Mouse (Mus musculus): ENCODE data around the gene Rims4. TPM values are rescaled to one million over a fixed set of nuclear protein-coding genes. Genes with fewer than 3 reads are reported as not detected.

Rims4 gene
- total and polyA plus RNA-seq, 2 experiments from 2014 or later: 16.3 to 59.1 TPM

DNA sequence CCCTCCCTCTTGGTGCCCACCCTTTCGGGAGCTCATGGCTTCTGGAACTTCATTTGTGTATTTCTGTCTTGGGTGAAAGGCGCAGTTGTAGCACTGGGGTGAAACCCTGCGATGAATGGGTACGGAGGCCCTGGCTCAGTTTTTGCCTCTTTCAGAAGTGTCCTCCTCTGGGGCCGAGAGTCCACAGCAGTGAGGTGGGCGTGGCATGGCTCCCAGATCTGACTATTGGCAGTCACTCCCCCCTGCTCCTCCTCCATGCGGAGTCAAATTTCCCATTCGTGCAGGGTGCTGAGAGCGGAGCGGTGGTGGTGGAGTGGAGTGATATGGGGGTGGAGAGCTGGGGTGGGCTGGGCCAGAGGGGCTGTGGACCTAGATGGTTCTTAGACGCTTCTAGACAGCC lies 94.7 kb downstream of the Rims4 start:
- no peak overlapping the region for H3K4me3 ChIP-seq (ENCODE audit: low read depth, low read length)
- no peaks in the 10 kb centered on the region for H3K36me3 ChIP-seq (ENCODE audit: insufficient read depth)
- ATAC-seq: no peak
- DNase-seq: no peak
- no peak overlapping the region for H3K9ac ChIP-seq
- no peaks in the 10 kb centered on the region for H3K27me3 ChIP-seq (ENCODE audit: insufficient read depth, low read length)
- H3K4me1 ChIP-seq (ENCODE audit: insufficient read depth): no peaks in the 10 kb centered on the region
- no peak for TF ChIP-seq CTCF (IDR thresholded peaks at IDR 0.05; ENCODE audit: low read depth)
- no peak overlapping the region for H3K27ac ChIP-seq (ENCODE audit: low read depth, low read length)
- H3K4me2 ChIP-seq (ENCODE audit: low read depth): no peak overlapping the region
- no peaks in the 10 kb centered on the region for H3K9me3 ChIP-seq (ENCODE audit: low read length)
- WGBS: 25% methylated on average over 11 of the region's 11 CpGs

DNA sequence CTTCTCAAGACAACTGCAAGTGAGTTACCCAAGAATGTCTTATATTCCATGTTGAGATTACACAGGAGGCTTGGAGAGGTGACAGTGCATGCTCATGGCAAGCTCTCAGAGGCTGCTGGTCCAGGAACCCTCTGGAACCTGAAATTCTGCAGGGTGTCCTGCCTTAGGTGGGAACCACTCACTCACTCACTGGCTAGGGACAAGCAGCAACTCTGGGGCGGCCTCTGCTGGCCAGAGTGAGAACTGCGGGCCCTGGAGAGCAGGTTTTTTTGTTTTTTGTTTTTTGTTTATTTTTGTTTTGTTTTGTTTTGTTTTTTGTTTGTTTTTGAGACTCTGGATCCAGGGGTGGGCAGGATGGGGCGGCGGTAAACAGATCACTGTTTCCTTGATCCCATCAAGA lies 95.2 kb downstream of the Rims4 start:
- no peaks in the 10 kb centered on the region for H3K36me3 ChIP-seq (ENCODE audit: insufficient read depth)
- no peak overlapping the region for H3K4me2 ChIP-seq (ENCODE audit: low read depth)
- WGBS: 6% methylated on average over 4 of the region's 4 CpGs
- H3K9ac ChIP-seq: no peak overlapping the region
- H3K4me1 ChIP-seq (ENCODE audit: insufficient read depth): no peaks in the 10 kb centered on the region
- ATAC-seq (no peak), DNase-seq (peak; percentile 73)
- no peaks in the 10 kb centered on the region for H3K27me3 ChIP-seq (ENCODE audit: insufficient read depth, low read length)
- H3K27ac ChIP-seq (ENCODE audit: low read depth, low read length): no peak overlapping the region
- peak; percentile 94 for TF ChIP-seq CTCF (IDR thresholded peaks at IDR 0.05; ENCODE audit: low read depth)
- H3K4me3 ChIP-seq (ENCODE audit: low read depth, low read length): no peak overlapping the region
- H3K9me3 ChIP-seq (ENCODE audit: low read length): no peaks in the 10 kb centered on the region

DNA sequence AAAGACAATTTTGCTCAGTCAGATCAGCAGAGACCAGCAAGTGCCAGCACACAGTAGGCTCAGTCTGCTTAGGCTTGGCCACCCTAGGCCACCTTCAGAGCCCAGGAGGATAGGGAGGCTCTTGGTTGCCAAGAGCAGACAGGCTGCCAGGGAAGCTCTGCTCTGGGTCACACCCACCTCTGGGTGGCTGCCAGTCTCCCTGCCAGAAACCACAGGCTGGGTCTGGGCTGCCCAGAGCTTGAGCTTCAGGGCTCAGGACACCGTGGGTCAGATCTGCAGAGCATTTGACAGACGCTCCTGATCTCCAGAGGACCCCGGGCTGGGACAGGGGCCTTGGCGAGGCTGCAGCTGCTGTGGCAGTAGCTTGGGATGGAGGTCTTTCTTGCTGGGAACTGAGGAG lies 97.9 kb downstream of the Rims4 start, which contains the start of gene Ccn5:
TSS of gene Ccn5 (plus strand) at position 255 of the 400 bp plus-strand sequence.
- H3K36me3 ChIP-seq (ENCODE audit: insufficient read depth): no peaks in the 10 kb centered on the region
- no peaks in the 10 kb centered on the region for H3K27me3 ChIP-seq (ENCODE audit: insufficient read depth, low read length)
- H3K4me2 ChIP-seq (ENCODE audit: low read depth): no peak within 1 kb of the TSS
- ATAC-seq: no peak
- WGBS: 79% methylated on average over 4 of the region's 4 CpGs
- no peaks in the 10 kb centered on the region for H3K4me1 ChIP-seq (ENCODE audit: insufficient read depth)
- no peaks in the 10 kb centered on the region for H3K9me3 ChIP-seq (ENCODE audit: low read length)
- H3K27ac ChIP-seq (ENCODE audit: low read depth, low read length): no peak within 1 kb of the TSS
- no peak within 1 kb of the TSS for H3K4me3 ChIP-seq (ENCODE audit: low read depth, low read length)
- DNase-seq: no peak
- H3K9ac ChIP-seq: no peak within 1 kb of the TSS
- no peak for TF ChIP-seq CTCF (IDR thresholded peaks at IDR 0.05; ENCODE audit: low read depth)

DNA sequence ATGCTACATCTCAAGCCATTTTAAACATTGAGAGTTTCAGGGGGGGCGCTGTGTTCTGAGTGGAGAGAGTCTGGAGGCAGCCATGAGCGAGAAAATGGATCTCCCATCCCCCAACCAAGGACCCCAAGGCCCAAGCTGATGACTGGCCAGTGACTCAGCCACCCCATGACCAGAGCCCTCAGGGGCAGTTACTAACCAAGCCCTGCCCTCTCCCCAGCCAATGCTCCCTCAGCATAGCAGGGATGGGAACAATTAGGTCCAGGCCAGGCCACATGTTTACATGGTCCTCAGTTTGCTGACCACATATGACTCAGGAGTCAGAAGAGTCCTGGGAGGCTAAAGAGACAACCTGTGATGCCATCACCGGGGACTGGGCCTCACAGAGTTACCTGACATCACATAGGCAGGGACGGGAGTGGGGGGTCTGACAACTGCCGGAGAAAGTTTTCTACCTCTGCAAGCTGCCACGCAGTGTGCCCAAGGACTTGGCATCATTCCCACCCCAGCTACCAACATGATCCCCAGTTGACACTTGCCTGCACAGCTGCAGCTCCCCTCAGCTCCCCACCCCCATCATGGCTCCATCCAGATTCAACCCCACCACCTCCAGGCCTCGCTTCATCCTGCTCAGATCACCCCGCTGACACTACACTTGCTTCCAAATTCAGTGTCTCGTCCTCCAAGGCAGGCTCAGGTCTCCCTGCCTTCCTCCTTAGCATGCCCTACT lies 103.6 kb downstream of the Rims4 start:
- no peak overlapping the region for H3K4me2 ChIP-seq (ENCODE audit: low read depth)
- ATAC-seq (no peak), DNase-seq (no peak)
- H3K9me3 ChIP-seq (ENCODE audit: low read length): no peaks in the 10 kb centered on the region
- H3K4me3 ChIP-seq (ENCODE audit: low read depth, low read length): no peak overlapping the region
- no peaks in the 10 kb centered on the region for H3K36me3 ChIP-seq (ENCODE audit: insufficient read depth)
- H3K27me3 ChIP-seq (ENCODE audit: insufficient read depth, low read length): no peaks in the 10 kb centered on the region
- no peak for TF ChIP-seq CTCF (IDR thresholded peaks at IDR 0.05; ENCODE audit: low read depth)
- no peak overlapping the region for H3K9ac ChIP-seq
- H3K27ac ChIP-seq (ENCODE audit: low read depth, low read length): no peak overlapping the region
- WGBS: 76% methylated on average over 9 of the region's 9 CpGs
- no peaks in the 10 kb centered on the region for H3K4me1 ChIP-seq (ENCODE audit: insufficient read depth)

DNA sequence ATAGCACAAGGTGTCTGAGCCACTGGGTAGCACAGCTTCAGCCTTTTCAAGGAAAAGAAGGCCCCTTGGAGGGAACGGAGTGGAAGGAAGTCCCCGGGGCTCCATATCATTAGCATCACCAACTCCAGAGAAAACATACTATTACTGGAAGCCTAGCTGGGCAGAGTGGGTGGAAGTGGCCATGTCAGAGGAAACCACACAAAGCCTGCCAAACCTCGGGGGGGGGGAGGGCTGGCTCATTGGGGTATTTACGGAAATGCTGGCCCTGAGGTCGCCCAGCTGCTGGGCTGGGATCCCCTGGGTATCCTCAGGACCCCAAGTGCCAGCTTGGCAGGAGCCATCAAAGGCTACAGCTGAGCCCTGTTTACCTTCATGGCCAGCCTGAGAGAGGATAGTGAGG lies 105.4 kb downstream of the Rims4 start:
- Histone ChIP-seq H3K36me3 (ENCODE audit: insufficient read depth) (no peaks in the 10 kb centered on the region), H3K27ac (ENCODE audit: low read depth, low read length) (no peak overlapping the region), H3K27me3 (ENCODE audit: insufficient read depth, low read length) (no peaks in the 10 kb centered on the region), H3K4me1 (ENCODE audit: insufficient read depth) (no peaks in the 10 kb centered on the region), H3K9ac (no peak overlapping the region), H3K9me3 (ENCODE audit: low read length) (no peaks in the 10 kb centered on the region), H3K4me2 (ENCODE audit: low read depth) (no peak overlapping the region), H3K4me3 (ENCODE audit: low read depth, low read length) (no peak overlapping the region)
- 64% methylated on average over 5 of the region's 5 CpGs for WGBS
- no peak for TF ChIP-seq CTCF (IDR thresholded peaks at IDR 0.05; ENCODE audit: low read depth)
- ATAC-seq (no peak), DNase-seq (no peak)

Other genes with a start within 250 kb of the Rims4 start
- 4.3 and 6.2 TPM in 2 replicates for gene Ada, start 168.4 kb downstream of the Rims4 start, total RNA-seq (2014; rRNA removed)
- 4.6 and 5.4 TPM in 2 replicates for gene Ada, start 168.4 kb downstream of the Rims4 start, polyA plus RNA-seq (2015; fragmentation: Nextera tagmentation; extraction: Ambion mirVana)
- not detected in 2 replicates for gene Ccn5, start 97.8 kb downstream of the Rims4 start, total RNA-seq (2014; rRNA removed)
- gene Ccn5, start 97.8 kb downstream of the Rims4 start, polyA plus RNA-seq (2015; fragmentation: Nextera tagmentation; extraction: Ambion mirVana): 0.31 and 0.43 TPM in 2 replicates
- 0.19 TPM in 1 of 2 replicates, not detected in the other for gene Kcnk15, start 65.0 kb downstream of the Rims4 start, total RNA-seq (2014; rRNA removed)
- gene Kcnk15, start 65.0 kb downstream of the Rims4 start, polyA plus RNA-seq (2015; fragmentation: Nextera tagmentation; extraction: Ambion mirVana): 0.15 TPM in 1 of 2 replicates, not detected in the other
- 161 and 171 TPM in 2 replicates for gene Ywhab, start 76.3 kb upstream of the Rims4 start, total RNA-seq (2014; rRNA removed)
- 510 and 620 TPM in 2 replicates for gene Ywhab, start 76.3 kb upstream of the Rims4 start, polyA plus RNA-seq (2015; fragmentation: Nextera tagmentation; extraction: Ambion mirVana)
- gene Pabpc1l, start 106.8 kb upstream of the Rims4 start, total RNA-seq (2014; rRNA removed): 0.71 and 1.1 TPM in 2 replicates
- 1.8 and 2.6 TPM in 2 replicates for gene Pabpc1l, start 106.8 kb upstream of the Rims4 start, polyA plus RNA-seq (2015; fragmentation: Nextera tagmentation; extraction: Ambion mirVana)
- gene Stk4, start 151.6 kb upstream of the Rims4 start, total RNA-seq (2014; rRNA removed): 33.5 and 36.1 TPM in 2 replicates
- gene Stk4, start 151.6 kb upstream of the Rims4 start, polyA plus RNA-seq (2015; fragmentation: Nextera tagmentation; extraction: Ambion mirVana): 17.4 and 19.3 TPM in 2 replicates
- 37.2 and 42.2 TPM in 2 replicates for gene Tomm34, start 152.5 kb upstream of the Rims4 start, total RNA-seq (2014; rRNA removed)
- 49.4 and 54.2 TPM in 2 replicates for gene Tomm34, start 152.5 kb upstream of the Rims4 start, polyA plus RNA-seq (2015; fragmentation: Nextera tagmentation; extraction: Ambion mirVana)